Mouse (Mus musculus) erythroblast, adult 5-6 weeks (primary cell): ENCODE measurements around the gene Lmbr1l. TPM values are rescaled to one million over a fixed set of nuclear protein-coding genes. Genes with fewer than 3 reads are reported as not detected.
"Not testable (repeated sequence)": the region's sequence is repeated elsewhere in the genome, so short reads cannot be mapped to it uniquely, and the experiment has no call there.

Source experiments
- ATAC-seq: replicated peaks from 2 replicates; pipeline ENCODE4 v1.8.0; 2016; ENCODE audit warnings: moderate number of reproducible peaks, mild to moderate bottlenecking, moderate TSS enrichment, inconsistent platforms; ENCODE audit not compliant: poor library complexity, low FRiP score, severe bottlenecking
- total RNA-seq, 2 experiments: library from RNA; stranded (forward) in 1 of 2; stranded (reverse) in 1 of 2; fragments of 150-400 nt in 1 of 2; fragments of 200-764, 138-1000 nt in 1 of 2; gene quantifications; 2 replicates each; pipeline versions ENCODE4 v1.2.3 to v1.2.4; 2015 to 2017; ENCODE audit warnings: low replicate concordance in 2 of 2

The Lmbr1l gene
- total RNA-seq (2015; ENCODE audit: low replicate concordance), result 2.3 and 3.3 TPM in 2 replicates
- total RNA-seq (2017; ENCODE audit: low replicate concordance), result 10.6 and 12.8 TPM in 2 replicates

DNA sequence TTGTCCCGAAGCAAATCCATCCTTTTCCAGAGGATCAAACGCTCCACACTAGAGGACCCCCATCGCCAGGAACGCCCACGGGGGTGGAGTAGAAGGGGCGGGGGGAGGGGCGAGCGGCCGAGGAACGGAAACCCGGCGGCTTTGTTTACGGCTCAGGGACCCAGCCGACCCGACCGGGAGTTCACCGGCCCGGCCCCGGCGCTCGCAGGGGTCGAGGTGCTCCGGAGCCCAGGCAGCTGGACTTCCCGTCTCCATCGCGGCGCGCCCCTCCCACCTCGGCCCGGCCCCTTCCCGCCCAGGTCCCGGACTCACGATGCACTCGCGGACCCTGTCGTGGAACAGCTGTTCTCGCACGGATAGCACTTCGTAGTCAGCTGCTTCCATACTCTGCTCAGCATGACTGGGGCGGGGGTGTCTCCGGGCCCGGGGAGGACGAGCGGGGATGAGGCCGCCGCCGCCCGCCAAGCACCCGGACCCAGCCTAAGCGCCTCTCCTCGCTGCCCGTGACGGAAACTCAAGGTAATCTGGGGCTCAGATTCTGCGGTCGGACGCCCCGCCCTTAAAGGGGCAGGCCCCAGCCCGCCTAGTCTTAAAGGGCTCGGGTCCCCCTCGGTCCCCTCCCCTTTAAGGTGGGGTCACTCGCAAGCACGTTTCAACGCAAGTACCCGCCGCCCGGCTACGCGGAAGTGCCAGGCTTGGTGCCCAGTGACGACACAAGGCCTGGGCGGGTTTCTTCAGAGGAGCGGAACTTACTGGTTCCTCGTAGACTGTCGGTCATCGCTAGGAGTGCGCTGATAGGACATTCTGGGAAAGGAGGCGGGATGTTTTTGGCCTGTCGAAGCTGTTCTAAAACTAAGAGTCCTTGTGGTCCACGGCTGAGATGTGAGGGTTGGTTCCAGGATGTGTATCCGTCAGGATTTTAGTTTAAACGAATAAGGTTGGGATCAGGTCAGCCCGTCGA lies at the start of gene Lmbr1l:
Lmbr1l (minus strand) TSS at position 694 of the 961 bp plus-strand sequence.
- peak; percentile 98 for ATAC-seq

DNA sequence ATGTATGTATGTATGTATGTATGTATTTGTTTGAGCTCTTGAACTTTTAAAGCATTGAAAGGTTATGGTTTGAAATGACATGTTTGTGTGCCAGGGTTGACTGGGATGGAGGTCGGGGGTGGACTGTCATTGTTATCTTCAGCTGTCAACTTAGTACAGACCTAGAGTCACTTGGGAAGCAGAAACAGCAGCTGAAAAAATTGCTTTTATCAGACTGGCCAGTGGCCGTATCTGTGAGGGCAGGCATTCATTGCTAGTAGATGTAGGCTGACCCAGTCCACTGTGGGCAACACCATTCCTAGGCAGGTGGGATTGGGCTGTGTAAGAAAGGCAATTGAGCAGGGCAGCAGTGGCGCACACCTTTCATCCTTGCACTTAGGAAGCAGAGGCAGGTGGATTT lies 41.5 kb upstream of the Lmbr1l start:
- ATAC-seq, result no peak

DNA sequence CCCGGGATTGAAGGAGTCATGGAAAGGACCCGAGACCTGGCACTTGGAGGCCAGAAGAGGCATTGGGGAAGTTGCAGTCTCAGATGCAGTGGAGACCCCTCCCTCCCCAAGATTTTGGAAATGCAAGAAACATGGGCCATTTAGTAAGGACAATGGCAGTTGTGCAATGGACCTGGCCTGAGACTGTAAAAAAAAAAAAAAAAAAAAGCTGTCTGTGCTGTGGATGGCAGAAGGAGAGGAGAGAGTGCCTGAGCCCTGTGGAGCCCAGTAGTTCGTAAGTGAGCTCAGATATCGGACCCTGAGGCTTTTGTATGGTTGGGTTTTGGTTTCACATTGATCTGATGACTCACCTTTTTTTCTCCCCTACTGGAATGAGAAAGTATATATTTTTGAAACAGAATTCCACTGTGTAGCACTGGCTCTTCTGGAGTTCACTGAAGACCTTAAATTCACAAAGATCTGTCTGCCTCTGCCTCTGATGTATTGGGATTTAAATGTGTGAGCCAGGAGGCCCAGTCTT lies 40.9 kb upstream of the Lmbr1l start:
- no peak for ATAC-seq

DNA sequence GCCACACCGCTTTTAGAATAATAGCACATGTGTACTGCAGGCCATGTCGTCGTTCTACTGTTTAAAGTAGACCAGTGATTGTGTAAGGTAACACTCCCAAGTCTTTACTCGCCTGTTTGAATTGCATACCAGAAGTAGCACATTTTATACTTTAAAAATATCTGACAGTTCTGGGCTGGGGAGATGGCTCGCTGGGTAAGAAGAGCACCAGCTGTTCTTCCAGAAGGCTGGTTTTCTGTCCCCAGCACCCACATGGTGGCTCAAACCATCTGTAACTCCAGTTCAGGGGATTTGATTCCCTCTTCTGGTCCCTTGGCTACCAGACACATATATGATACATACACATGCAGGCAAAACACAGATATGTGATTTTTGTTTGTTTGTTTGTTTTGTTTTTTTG lies 39.4 kb upstream of the Lmbr1l start:
- ATAC-seq, result no peak

DNA sequence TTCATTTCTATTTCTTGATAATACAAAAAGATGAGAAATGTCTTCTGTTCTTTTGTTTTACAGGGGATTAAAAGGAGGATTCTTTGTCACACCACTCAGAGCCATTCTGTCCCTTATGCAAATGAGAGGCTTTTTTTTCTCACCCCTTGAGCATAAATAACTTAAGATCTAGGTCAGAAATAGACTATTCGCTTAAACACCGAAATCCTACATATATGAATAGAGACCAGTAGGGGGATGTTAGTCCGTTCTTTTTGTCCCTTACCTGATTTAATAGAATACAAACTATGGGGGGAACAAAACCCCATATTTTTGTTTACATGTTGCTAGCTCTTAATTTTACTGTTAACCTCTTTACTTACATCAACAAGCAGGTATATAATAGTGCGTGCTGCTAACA lies 38.0 kb upstream of the Lmbr1l start:
- ATAC-seq, result no peak

DNA sequence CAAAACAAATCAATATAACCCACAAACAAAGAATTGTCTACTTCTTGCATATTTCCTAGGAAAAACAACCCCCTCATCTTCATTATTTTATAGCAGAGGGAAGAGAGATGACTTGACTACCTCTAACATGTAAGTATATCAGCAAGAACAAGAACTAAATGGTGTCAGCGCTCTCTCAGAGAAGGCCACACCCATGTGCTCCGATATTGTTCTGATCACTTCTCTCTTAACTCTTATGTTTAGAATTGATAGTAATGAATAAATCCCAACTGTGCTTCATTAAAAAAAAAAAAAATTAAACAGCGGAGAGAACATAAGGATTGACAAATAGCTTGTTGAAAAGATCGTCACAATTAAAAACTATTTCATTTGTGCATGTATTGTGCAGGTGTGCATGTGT lies 37.3 kb upstream of the Lmbr1l start:
- no peak for ATAC-seq

DNA sequence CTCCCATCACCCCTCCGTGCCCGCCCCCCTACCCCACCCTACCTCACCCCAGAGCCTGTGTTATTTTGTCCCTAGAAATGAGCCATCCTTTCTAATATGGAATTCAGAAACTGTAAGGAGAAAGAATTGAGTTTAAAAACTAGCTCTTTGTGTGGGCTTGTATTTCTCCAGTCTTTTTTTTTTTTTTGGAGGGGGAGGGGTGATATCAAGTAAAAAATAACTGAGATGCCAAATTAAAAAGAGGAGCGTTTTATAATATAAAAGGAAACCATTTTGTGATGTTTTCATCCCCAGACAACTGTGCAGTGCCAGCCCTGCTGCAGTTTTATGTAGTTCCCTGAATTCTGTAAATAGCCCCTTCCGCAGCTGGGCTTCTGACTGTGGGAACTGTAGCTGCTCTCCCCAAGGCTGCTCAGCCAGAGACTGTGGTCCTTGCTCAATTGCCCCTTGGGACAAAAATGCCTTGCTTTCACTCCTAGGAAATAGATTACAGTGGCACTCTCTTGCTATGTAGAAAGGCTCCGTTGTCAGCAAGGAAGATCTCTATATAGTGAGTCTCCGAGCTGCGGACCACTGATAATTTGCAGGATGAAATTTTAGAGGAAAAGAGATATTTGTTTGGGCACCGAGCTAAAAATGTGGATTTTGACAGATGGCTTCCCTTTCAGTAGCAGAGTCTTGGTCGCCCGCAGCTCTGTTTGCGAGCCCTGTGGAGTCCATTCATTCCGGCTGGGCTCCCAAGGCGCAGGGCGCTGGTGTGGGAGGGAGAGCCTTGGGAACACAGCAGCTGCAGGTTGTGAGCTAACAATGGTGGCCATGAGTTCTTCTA lies 36.6 kb upstream of the Lmbr1l start:
- no peak for ATAC-seq

DNA sequence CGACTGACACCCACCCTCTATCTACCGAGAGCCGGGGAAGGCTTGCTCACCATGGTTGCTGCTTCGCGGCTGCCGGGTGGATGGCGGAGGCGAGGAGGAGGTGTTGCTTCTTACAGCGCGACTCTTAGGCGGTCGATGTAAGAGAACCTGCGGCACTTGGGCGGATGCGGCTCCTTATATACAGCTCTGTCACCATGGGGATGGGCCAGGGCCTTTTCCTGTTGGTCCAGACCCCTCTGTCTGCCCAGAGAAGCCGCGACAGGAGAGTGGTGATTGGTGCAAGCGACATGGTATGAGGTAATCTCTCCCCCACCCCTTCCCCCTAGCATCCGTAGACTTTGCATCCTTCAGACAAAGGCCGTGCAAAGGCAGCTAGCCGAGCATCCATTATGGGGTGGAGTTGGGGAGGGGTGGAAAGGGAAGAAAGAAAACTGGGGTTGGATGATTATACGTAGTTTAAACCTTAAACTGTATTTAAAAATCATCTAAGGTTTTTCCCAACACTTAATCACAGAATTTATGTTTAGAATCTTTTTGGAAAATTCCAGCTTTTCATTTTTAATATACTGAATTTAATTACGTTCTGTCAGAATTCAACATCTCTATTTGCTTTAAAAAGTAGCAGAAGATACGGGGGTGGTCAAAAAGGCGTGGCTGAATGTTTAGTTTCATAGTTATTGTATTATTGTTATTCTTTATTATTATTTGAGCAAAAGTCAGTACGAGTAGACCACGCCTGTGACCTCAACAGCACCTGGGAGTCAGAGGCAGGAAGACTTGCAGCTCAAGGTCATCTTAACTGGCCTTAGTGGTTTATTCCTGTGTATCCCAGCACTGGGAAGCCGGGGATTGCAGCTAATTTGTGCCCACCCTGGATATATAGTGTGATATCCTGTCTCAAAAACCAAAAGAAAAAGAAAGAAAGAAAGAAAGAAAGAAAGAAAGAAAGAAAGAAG lies 35.6 kb upstream of the Lmbr1l start, which contains the start of the genes Gm49450 and Tuba1a:
Gm49450 (minus strand) TSS at position 151 of the 956 bp plus-strand sequence.
Tuba1a (minus strand) TSS at position 303 of the 956 bp plus-strand sequence.
- peak; percentile 75 for ATAC-seq

DNA sequence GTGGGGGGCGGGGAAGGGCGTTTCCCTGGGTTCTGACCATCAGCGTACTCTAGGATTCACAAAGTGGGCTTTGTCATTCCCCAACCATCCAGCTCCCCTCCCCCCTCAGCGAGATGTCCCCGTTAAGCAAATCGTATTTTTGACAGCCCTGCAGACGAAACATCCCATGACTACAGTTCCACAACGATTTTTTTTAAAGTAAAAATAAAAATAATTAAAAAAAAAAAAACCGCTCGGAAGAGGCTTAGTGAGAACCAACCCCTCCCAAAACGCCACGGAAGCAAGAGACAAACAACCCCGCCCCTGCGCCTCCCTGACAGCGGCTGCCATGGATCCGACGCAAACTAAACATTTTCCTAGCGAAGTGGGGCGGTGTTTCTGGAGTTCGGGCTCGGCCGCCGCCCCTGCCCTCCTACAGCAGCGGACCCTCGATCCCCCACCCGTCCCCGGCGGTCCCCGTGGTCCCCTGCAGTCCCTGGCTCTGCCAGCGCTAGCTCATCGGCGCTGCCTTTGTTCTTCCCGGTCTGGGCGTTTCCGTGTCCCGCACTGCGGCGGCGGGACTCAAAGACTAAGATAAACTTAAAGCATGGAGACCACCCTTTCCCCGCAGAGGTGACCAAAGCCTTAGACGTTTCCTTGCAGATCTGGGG lies 34.8 kb upstream of the Lmbr1l start:
- ATAC-seq, result peak; percentile 80

DNA sequence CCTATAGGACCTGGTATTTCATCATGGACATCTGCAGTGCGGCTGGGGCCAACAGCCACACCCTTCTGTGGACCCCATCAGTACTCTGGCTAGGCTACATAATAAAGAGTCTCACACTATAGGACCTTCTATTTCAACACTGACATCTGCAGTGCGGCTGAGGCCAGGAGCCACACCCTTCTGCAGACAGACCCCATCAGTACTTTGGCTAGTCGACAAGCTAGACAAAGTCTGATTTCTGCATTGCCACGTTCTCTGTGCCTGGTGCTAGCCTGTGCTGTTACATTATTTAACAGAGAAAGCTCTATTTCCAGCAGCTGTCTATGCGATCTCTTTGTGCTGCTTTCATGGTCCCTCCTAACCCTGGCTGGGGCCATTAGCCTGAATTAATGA lies 34.0 kb upstream of the Lmbr1l start:
- no peak for ATAC-seq

DNA sequence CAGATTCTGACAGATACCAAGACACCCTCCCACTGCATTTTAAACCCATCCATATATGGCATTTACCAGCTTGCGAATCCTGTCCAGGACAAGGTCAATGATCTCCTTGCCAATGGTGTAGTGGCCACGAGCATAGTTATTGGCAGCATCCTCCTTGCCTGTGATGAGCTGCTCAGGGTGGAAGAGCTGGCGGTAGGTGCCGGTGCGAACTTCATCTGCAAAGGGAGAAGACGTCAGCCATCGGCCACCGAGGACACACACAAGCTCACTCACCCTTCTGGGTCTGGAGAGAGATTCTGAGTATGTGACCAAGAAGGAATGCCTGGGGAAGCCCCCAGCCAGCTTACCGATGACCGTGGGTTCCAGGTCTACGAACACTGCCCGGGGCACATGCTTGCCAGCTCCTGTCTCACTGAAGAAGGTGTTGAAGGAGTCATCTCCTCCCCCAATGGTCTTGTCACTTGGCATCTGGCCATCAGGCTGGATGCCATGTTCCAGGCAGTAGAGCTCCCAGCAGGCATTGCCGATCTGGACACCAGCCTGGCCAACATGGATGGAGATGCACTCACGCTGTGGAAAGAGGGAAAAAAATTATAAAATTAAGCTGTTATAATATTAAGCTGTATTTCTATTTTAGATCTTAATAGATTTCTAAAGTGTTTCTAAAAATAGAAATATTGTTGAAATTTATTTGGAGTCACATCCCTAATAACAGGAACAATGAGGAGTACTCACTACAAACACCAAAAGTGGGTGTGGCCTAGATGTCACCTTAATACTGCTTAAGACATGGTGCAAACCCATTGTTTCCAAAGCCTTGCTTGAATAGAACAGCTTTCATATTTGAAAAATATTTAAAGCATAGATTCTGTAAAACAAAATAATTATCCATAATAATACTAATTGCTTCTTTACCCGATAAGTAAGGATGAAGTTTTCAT lies 33.4 kb upstream of the Lmbr1l start:
- not testable (repeated sequence) for ATAC-seq

DNA sequence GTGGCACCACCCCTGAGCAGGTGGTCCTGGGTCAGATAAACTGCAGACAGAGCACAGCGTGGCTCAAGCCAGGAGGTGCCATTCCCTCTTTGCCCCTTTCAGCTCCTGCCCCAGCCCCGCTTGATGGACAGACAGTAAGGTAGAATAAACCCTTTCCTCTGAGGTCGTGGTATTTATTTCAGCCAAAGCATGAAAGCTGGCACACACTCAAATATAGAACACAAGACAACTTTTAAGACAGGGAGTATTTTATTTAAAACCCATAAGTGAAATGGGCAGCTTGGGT lies 31.5 kb upstream of the Lmbr1l start:
- no peak for ATAC-seq

DNA sequence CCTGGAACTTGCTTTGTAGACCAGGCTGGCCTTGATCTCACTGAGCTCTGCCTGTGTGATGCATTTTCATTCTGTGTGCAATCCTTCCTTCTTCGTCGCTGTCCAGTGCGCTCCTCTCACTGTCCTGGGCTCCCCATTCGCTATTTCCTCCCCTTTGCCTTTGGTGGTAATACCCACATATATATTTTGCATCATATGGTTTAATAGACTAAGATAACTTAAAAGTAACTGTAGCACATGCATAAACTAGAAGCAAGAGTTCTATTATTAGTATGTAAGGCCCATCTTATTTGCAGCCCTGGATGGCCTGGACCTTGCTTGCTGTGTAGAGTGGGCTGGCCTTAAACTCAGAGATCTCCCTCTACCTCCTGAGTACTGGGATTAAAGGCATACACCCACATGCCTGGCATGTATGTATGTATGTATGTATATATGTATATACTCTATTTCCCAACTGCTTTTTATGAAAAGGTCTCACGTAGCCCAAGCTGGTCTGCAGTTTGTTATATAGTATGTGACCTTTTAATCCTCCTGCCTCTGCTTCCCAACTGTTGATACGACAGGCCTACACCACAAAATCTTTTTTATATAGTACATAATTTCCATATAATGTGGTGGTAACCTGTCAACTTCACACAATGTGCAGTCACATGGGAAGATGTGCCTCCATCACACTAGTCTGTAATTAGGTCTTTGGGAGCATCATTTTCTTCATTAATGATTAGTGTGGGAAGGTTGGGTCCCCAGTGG lies 31.0 kb upstream of the Lmbr1l start:
- ATAC-seq, result no peak

DNA sequence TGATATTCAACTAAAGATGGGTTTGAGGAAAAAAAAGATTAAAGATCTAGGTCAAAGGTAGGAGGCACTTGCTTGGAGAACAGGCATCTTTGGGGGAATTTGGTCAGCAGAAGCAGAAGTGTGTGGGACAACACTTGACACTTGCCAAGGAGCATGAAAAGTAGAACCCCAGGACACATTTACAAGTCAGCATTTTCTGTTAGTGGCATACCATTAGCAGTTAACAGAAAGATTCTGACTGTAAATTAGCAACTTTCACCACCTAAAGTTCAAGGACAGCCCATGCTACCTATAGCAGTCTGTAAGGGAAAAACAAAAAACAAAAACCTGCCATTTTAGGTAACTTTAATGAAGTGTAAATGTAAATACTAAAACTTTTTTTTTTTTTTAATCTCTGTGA lies 30.4 kb upstream of the Lmbr1l start:
- ATAC-seq, result no peak

DNA sequence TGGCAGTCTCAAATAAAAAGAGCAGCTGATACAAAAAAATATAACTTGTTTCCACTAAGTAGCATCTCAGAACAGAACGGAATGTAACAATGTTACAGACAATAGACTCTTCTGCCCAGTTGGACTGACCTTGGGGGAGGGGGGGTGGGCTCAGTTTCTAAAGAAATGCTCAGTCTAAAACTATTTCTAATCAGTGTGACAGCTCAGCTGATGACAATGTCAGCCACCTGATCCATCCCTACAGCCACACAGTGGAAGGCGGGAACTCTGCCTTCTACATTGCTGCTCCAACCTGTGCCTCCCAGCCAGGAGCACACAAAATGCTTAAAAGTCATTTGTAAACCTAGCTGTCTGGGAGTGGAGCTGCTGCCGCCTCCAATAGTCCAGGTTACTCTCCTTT lies 29.9 kb upstream of the Lmbr1l start:
- no peak for ATAC-seq

DNA sequence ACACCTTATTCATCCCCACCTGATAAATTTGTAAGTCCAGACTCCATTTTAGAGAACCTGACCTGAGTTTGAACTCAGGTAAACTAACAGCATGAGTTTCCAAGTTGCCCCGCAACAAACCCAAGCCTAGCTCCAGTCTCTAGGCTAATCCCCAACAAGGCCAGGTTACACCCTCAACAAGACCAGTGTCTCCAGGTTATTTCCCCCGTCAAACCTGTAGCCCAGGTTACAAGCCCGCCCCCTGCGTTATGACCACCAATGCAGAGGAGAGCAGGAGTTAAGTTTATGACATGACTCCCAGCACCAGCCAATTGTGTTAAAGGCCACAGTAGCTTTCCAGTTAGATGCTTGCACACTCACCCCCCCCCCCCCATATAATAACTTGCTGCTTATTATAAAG lies 25.1 kb upstream of the Lmbr1l start:
- ATAC-seq, result no peak

DNA sequence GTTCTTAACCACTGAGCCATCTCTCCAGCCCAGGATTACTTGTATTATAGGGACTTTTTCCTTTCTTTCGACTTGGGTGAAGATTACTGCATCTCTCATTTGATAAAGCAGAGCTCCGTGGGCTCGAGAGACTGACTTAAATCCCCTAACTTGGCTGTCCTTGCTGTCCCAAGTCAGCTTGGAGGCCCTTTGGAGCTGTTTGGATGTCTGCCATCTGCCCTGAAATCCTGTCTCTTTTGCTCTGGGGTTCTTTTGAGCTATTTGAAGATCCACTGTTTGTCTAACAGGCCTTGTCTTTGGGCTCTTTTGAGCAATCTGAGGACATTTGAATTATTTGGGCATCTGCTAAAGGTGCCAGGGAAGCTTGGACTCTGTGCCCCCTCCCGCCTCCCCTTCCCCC lies 24.1 kb upstream of the Lmbr1l start:
- ATAC-seq, result no peak
